Mouse (Mus musculus) megakaryocyte, embryonic 14.5 days (primary cell): ENCODE data around the gene Ifna5. TPM values are rescaled to one million over a fixed set of nuclear protein-coding genes. Genes with fewer than 3 reads are reported as not detected.

Experiments
- H3K27me3 ChIP-seq: replicated peaks from 2 replicates; pipeline ENCODE3; 2012; ENCODE audit warnings: inconsistent platforms
- H3K36me3 ChIP-seq: replicated peaks from 2 replicates; pipeline ENCODE3; 2012; ENCODE audit warnings: low read length, inconsistent platforms, mixed read lengths
- H3K4me1 ChIP-seq: 2 replicates; pipeline ENCODE4 v1.6.1; 2012; ENCODE audit warnings: inconsistent platforms
- H3K4me3 ChIP-seq: replicated peaks from 2 replicates; pipeline ENCODE3; 2012; ENCODE audit warnings: moderate library complexity, mild to moderate bottlenecking, inconsistent platforms
- H3K9me3 ChIP-seq: 2 replicates; pipeline ENCODE4 v1.6.1; 2012; ENCODE audit warnings: inconsistent platforms
- FLI1 ChIP-seq: IDR thresholded peaks from 2 replicates; pipeline ENCODE4 v1.6.1; 2012; ENCODE audit warnings: low read length, inconsistent platforms, mixed read lengths
- GATA1 ChIP-seq: IDR thresholded peaks from 3 replicates; pipeline ENCODE4 v1.6.1; 2012; ENCODE audit warnings: mixed read lengths, low read length, inconsistent platforms, borderline replicate concordance
- polyA plus RNA-seq: library from polyadenylated mRNA; stranded (reverse); fragments of >175 nt; gene quantifications from 2 replicates; pipeline ENCODE4 v1.2.3, GENCODE M21; 2012; ENCODE audit warnings: low replicate concordance; ENCODE audit not compliant: insufficient read depth

Gene Ifna5
- polyA plus RNA-seq, 1 experiment = not detected

DNA sequence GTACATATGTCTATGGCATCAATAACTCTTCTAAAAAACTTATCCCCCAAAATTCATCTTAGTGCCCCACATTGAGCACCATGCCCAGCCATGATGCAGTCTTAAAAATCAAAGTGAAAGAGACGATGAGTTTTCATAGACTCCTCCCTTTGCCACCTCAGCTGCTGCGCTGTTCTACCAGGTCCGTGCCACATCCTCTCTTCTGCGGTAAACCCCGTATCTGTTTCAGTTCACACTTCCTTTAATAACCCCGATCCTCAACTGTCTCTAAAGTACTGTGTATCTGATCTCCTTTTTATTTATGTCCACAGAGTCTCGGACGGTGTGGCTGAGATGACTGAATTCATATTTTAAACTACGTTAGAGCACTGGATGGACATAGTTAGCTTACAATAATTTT, 29.3 kb downstream of the Ifna5 start:
- H3K9me3 ChIP-seq = no peaks in the 10 kb centered on the region
- peaks cover 58% of the 10 kb centered on the region for H3K4me1 ChIP-seq
- TF ChIP-seq FLI1 = no peak
- TF ChIP-seq GATA1 = peak; percentile 73; the same call in 1 of the 3 replicates
- H3K27me3 ChIP-seq = peaks cover 28% of the 10 kb centered on the region
- H3K36me3 ChIP-seq = no peaks in the 10 kb centered on the region
- H3K4me3 ChIP-seq = peak overlapping the region; percentile 88

DNA sequence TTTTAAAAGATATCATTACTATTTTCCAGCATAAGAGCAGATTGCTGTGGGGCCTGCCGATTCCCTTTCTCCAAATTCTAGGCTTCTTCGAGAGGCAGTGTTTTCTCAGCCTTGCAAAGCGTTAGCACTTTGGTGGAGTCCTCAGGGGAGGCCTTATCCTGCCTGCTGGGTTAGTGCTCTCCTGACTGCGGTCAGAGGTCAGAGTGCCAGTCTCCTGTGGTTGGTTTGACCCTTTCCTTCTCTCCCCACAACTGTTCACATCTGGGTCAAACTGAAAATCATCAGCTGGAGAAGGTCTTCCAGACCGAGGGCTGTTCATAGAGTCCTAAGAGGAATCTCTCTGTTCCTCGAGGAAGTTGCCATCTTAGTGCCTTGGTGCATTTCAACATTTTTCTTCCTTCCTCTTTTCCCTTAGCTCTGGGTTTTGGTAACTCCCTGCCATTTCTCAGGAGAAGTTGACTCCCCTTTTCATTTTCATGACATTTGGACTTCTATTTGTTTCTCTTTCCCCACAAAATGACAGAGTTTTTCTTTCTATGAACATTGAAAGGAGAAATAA, 29.8 kb downstream of the Ifna5 start:
- no peaks in the 10 kb centered on the region for H3K9me3 ChIP-seq
- H3K36me3 ChIP-seq = no peaks in the 10 kb centered on the region
- H3K4me1 ChIP-seq = peaks cover 58% of the 10 kb centered on the region
- no peak for TF ChIP-seq GATA1
- TF ChIP-seq FLI1 = no peak
- H3K4me3 ChIP-seq = peak overlapping the region; percentile 88
- peaks cover 26% of the 10 kb centered on the region for H3K27me3 ChIP-seq

DNA sequence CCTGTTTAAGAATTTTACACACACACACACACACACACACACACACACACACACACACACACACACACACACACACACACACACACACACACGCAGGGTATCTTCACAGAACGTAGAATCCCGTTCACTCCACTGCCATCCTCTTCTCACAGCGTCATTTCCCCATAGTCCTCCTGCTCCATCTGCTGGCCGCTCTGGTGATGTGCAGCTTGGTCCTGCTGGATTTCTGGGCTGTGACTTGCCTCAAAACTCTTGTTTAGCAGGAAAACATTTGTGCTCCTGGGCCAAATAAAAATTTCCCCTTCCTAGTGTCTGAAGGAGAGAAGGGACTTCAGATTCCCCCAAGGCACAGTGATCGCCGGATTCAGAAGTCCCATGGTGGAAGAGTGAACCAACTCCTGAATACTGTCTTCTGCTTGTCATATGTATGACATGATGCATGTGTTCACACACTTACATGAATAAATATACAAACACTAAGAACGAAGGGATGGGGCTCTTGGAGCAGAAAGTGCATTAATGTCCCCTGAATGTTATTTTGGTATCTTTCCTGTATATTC, 32.1 kb downstream of the Ifna5 start:
- Histone ChIP-seq H3K4me1 (peaks cover 58% of the 10 kb centered on the region), H3K36me3 (no peaks in the 10 kb centered on the region), H3K4me3 (peak overlapping the region; percentile 91), H3K9me3 (no peaks in the 10 kb centered on the region; the same call in 1 of the 2 replicates), H3K27me3 (peaks cover 12% of the 10 kb centered on the region)
- no peak for TF ChIP-seq FLI1
- TF ChIP-seq GATA1 = no peak

DNA sequence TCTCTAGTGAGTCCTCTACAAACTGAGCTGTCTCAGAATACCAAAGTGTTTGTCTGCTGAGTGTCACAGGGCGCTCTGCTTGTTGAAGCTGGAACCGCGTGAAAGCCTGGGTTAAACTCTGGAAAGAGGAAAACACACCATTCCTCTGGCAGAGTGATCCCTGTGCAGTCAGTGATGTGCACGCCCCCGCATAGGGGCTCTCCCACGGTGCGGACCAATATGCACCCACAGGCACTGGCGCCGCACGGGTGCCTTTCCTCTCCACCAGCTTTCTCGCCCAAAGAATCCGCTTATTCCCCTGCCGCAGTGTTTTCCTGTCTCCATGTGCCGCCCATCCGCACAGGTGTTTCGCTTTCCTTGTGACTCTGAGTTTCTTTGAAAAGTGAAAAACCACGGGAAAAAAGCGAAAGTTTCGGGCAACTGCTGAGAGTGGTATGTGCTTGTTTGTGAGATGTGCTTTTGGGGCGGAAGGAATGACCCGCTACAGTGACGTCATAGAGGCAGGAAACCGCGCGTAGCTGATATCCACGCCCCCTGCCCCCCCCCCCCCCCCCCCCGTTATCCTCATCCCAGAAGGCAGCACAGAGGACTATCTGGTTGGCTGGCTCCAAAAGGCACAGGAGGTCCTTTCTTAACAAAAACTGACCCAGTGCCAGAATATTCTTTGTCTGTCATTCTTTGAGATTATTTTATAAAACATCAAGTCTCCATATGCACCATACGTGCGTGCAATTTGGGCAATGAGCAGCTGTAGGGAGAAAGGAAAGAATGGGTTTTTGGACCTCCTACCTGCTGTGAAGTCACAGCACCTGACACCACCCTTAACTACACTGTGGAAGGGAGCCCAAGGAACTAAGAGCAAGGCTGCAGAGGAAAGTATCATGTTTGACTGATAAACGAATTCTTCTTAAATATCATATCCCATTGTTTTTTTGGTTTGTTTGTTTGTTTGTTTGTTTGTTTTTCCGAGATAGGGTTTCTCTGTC, 32.9 kb downstream of the Ifna5 start:
- Histone ChIP-seq H3K9me3 (no peaks in the 10 kb centered on the region; the same call in 1 of the 2 replicates), H3K4me3 (peak overlapping the region; percentile 91), H3K27me3 (peaks cover 5% of the 10 kb centered on the region), H3K36me3 (no peaks in the 10 kb centered on the region), H3K4me1 (peaks cover 52% of the 10 kb centered on the region)
- no peak for TF ChIP-seq GATA1
- no peak for TF ChIP-seq FLI1

DNA sequence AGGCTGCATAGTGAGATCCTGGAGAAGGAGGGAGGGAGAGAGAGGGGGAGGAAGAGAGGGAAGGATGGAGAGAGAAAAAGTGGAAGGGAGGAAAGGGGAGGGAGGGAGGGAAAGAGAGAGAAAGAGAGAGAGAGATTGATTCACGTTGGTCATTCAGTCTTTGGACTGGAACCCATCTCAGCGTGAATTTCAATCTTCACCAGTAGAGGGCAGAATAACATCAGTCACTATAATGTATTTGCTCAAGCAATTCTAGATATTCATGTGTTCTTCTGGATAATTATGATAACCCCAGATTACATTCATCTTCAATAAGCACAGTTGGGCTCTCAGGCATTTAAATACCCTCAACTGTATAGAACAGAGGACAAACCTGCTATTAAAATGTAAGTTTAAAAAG, 37.4 kb downstream of the Ifna5 start:
- Histone ChIP-seq H3K4me1 (peaks cover 51% of the 10 kb centered on the region), H3K9me3 (no peaks in the 10 kb centered on the region; the same call in 1 of the 2 replicates), H3K27me3 (peaks cover 2% of the 10 kb centered on the region), H3K36me3 (no peaks in the 10 kb centered on the region), H3K4me3 (no peak overlapping the region)
- TF ChIP-seq GATA1 = no peak
- no peak for TF ChIP-seq FLI1

DNA sequence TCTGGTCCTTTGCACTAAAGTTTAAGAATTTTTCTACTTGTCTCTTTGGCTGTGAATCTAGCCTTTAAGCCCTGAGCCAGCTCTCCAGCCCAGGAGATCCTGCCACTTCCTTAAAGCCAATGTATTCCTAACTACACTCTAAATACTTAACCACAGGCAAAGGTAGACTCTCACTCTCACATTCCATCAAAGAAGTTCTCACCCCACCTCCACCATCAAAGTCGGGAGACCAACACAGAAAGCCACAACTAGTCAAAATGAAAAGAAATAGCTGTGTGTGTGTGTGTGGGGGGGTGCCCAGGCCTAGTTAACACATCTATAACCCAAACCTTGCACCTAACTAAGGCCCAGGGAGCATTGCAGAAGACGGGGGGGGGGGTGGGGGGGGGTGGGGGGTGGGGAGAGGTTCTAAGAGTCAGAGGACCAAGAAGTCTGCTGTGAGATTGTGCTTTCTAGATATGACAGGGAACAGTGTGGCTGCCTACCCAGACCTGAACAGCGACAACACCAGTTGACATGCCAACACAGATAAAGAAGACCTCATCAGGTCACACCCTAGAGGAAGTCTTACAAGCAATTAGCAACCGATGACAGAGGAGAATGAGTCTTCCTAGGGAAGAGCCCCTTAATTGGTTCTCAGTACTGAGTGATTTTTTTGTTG, 40.2 kb downstream of the Ifna5 start:
- no peaks in the 10 kb centered on the region for H3K36me3 ChIP-seq
- H3K27me3 ChIP-seq = peaks cover 2% of the 10 kb centered on the region
- no peaks in the 10 kb centered on the region; the same call in 1 of the 2 replicates for H3K9me3 ChIP-seq
- H3K4me3 ChIP-seq = no peak overlapping the region
- H3K4me1 ChIP-seq = peaks cover 59% of the 10 kb centered on the region
- TF ChIP-seq FLI1 (no peak), GATA1 (no peak)

DNA sequence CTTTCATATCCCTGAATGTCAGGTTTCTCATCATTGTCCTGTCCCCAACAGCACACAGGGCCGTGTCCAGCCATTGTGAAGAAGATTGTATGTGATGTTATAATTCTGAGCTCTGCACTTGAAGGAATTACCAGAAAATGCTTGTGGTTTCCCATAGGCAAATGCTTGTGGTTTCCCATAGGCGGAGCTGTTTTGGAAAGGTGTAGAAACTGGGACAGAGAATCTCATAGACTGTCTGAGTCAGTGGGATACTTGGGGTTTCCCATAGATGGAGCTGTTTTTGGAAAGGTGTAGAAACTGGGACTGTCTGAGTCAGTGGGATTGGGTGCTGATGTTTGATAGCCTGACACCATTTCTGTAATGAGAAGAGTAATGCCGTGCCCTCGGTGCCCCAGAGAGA, 41.2 kb downstream of the Ifna5 start:
- no peaks in the 10 kb centered on the region for H3K9me3 ChIP-seq
- peaks cover 59% of the 10 kb centered on the region for H3K4me1 ChIP-seq
- H3K36me3 ChIP-seq = no peaks in the 10 kb centered on the region
- no peak for TF ChIP-seq GATA1
- no peak for TF ChIP-seq FLI1
- peaks cover 2% of the 10 kb centered on the region for H3K27me3 ChIP-seq
- H3K4me3 ChIP-seq = no peak overlapping the region

DNA sequence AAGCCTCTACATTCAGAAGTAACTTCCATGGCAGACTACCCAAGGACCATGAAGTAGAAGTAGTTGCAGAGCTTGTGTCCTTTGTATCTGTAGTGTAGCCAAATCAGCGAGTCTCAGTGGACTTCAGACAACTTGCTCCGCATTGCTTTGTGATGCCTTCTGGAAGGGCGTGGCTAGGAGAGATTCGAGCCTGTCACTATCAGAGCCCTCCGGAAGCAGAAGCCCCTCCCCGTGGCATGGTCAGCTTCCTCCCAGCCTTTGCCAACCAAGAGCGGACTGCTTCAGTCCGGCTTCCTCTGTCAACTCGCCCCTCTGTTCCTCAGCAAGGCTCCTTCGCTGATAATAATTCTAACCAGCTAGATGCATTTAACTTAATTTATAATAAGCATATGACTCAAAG, 42.9 kb downstream of the Ifna5 start:
- no peak for TF ChIP-seq FLI1
- H3K9me3 ChIP-seq = no peaks in the 10 kb centered on the region
- no peaks in the 10 kb centered on the region for H3K36me3 ChIP-seq
- peak overlapping the region; percentile 83 for H3K4me3 ChIP-seq
- H3K27me3 ChIP-seq = no peaks in the 10 kb centered on the region
- H3K4me1 ChIP-seq = peaks cover 71% of the 10 kb centered on the region

DNA sequence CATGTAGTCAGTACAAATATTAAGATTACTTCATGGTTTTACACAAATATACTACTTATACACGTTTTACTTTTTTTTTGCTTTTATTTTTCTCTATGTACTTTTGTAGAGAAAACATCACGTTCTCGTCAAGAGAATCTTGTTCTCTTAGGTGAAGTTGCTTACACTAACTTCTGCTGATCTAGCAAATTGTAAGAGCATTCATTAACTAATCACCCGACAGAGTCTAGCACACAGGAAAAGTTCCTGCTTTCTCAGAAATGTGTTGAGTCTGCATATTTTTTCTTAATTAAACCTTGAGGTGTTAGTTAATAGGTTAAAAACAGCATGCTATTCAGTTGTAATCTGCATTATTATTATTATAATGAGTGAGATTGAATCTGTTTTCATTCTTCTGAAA, 43.4 kb downstream of the Ifna5 start:
- Histone ChIP-seq H3K27me3 (no peaks in the 10 kb centered on the region), H3K36me3 (no peaks in the 10 kb centered on the region), H3K9me3 (no peaks in the 10 kb centered on the region), H3K4me3 (no peak overlapping the region), H3K4me1 (peaks cover 71% of the 10 kb centered on the region)
- TF ChIP-seq GATA1 (no peak), FLI1 (no peak)

DNA sequence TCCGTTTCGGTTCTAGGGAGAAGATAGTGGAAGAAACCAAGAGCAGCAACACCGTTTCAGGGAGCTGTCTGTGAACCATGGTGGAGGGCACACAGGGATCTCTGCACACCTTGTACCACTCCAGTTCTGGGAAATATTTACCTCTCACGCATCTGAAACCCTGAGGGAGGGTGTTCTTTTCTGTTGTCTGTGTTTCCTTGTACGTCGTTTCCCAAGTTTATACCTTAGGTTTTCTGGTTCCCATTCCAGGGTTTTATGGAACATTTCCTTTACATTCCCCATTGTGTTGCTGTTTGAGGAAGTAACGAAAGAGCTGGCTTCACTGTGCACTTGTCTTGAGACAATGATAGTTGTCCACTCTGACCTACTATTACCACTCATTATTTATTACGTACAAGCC, 44.8 kb downstream of the Ifna5 start, which contains the start of gene Ifne:
Gene Ifne (minus strand): TSS at position 101 of the 400 bp plus-strand sequence.
- TF ChIP-seq FLI1 (no peak), GATA1 (no peak)
- Histone ChIP-seq H3K4me3 (no peak within 1 kb of the TSS), H3K27me3 (no peaks in the 10 kb centered on the region), H3K36me3 (no peaks in the 10 kb centered on the region), H3K4me1 (peaks cover 61% of the 10 kb centered on the region), H3K9me3 (no peaks in the 10 kb centered on the region)

Other genes with a start within 250 kb of the Ifna5 start
- not detected in 2 replicates for gene Ifna9, start 243.1 kb upstream of the Ifna5 start, polyA plus RNA-seq
- gene Ifna12, start 232.1 kb upstream of the Ifna5 start, polyA plus RNA-seq = not detected in 2 replicates
- not detected in 2 replicates for gene C87499, start 201.1 kb upstream of the Ifna5 start, polyA plus RNA-seq
- not detected in 2 replicates for gene Ifna13, start 191.1 kb upstream of the Ifna5 start, polyA plus RNA-seq
- not detected in 2 replicates for gene Ifna16, start 158.6 kb upstream of the Ifna5 start, polyA plus RNA-seq
- not detected in 2 replicates for gene Ifna2, start 151.6 kb upstream of the Ifna5 start, polyA plus RNA-seq
- gene Ifnab, start 144.2 kb upstream of the Ifna5 start, polyA plus RNA-seq = not detected in 2 replicates
- 0.27 TPM in 1 of 2 replicates, not detected in the other for gene Gm26566, start 113.7 kb upstream of the Ifna5 start, polyA plus RNA-seq
- gene Klhl9, start 113.1 kb upstream of the Ifna5 start, polyA plus RNA-seq = 1.4 and 2.6 TPM in 2 replicates
- not detected in 2 replicates for gene Gm13271, start 80.7 kb upstream of the Ifna5 start, polyA plus RNA-seq
- not detected in 2 replicates for gene Gm13283, start 75.4 kb upstream of the Ifna5 start, polyA plus RNA-seq
- not detected in 2 replicates for gene Gm13290, start 61.7 kb upstream of the Ifna5 start, polyA plus RNA-seq
- not detected in 2 replicates for gene Gm13289, start 58.6 kb upstream of the Ifna5 start, polyA plus RNA-seq
- not detected in 2 replicates for gene Gm13272, start 55.7 kb upstream of the Ifna5 start, polyA plus RNA-seq
- not detected in 2 replicates for gene Ifnz, start 53.4 kb upstream of the Ifna5 start, polyA plus RNA-seq
- gene Gm13276, start 49.8 kb upstream of the Ifna5 start, polyA plus RNA-seq = not detected in 2 replicates
- not detected in 2 replicates for gene Gm13277, start 46.9 kb upstream of the Ifna5 start, polyA plus RNA-seq
- not detected in 2 replicates for gene Gm13278, start 44.0 kb upstream of the Ifna5 start, polyA plus RNA-seq
- gene Gm13275, start 41.0 kb upstream of the Ifna5 start, polyA plus RNA-seq = 0.64 TPM in 1 of 2 replicates, not detected in the other
- not detected in 2 replicates for gene Gm13279, start 38.1 kb upstream of the Ifna5 start, polyA plus RNA-seq
- gene Gm13285, start 35.9 kb upstream of the Ifna5 start, polyA plus RNA-seq = not detected in 2 replicates
- 0.64 TPM in 1 of 2 replicates, not detected in the other for gene Gm13287, start 32.3 kb upstream of the Ifna5 start, polyA plus RNA-seq
- not detected in 2 replicates for gene Gm13288, start 30.0 kb upstream of the Ifna5 start, polyA plus RNA-seq
- not detected in 2 replicates for gene Ifna7, start 19.3 kb upstream of the Ifna5 start, polyA plus RNA-seq
- not detected in 2 replicates for gene Ifna11, start 15.6 kb upstream of the Ifna5 start, polyA plus RNA-seq
- gene Ifna6, start 8.1 kb upstream of the Ifna5 start, polyA plus RNA-seq = not detected in 2 replicates
- not detected in 2 replicates for gene Ifna4, start 6.3 kb downstream of the Ifna5 start, polyA plus RNA-seq
- not detected in 2 replicates for gene Ifna1, start 14.6 kb downstream of the Ifna5 start, polyA plus RNA-seq
- not detected in 2 replicates for gene Ifne, start 44.7 kb downstream of the Ifna5 start, polyA plus RNA-seq